Mouse (Mus musculus): Measurements from ENCODE around the gene Zfp335. TPM values are rescaled to one million over a fixed set of nuclear protein-coding genes. Genes with fewer than 3 reads are reported as not detected.

The Zfp335 gene
- polyA plus RNA-seq, 1 experiment from 2014 or later = 8.8 TPM

DNA sequence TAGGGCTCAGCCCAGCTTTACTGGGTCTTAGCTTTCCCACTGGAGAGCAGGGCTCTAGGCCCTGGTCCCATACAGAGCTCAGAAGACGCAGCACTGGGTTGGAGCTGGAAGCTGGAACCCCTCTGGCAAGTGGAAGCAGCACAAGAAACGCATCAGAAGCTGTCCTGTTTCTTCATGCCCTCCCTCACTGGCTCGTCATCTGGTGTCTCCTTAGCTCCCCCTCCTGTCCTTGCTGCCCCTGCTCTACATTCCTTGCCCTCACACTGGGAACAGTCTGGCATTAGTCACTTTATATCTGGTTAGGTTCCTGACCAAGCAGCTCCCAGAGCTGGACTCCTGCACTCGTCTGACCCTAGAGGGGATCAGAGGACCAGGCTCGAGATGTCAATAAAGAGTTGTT lies 17.5 kb downstream of the Zfp335 start:
- ATAC-seq (ENCODE audit: low FRiP score) (no peak), DNase-seq (ENCODE audit: low spot score) (no peak)
- Histone ChIP-seq H3K4me3 (ENCODE audit: low read depth, low read length) (no peak overlapping the region), H3K9me3 (ENCODE audit: control insufficient read depth, low read length) (no peaks in the 10 kb centered on the region), H3K4me2 (replicated peaks; ENCODE audit: low read depth, low read length) (no peak overlapping the region), H3K27me3 (ENCODE audit: control insufficient read depth, insufficient read depth, low read length) (no peaks in the 10 kb centered on the region), H3K36me3 (ENCODE audit: control insufficient read depth, insufficient read depth, low read length) (peaks cover 28% of the 10 kb centered on the region), H3K9ac (ENCODE audit: low read depth, low read length) (no peak overlapping the region), H3K4me1 (replicated peaks; ENCODE audit: control insufficient read depth, insufficient read depth, low read length) (no peaks in the 10 kb centered on the region), H3K27ac (ENCODE audit: low read depth, low read length) (no peak overlapping the region)
- 66% methylated on average over 5 of the region's 5 CpGs for WGBS

DNA sequence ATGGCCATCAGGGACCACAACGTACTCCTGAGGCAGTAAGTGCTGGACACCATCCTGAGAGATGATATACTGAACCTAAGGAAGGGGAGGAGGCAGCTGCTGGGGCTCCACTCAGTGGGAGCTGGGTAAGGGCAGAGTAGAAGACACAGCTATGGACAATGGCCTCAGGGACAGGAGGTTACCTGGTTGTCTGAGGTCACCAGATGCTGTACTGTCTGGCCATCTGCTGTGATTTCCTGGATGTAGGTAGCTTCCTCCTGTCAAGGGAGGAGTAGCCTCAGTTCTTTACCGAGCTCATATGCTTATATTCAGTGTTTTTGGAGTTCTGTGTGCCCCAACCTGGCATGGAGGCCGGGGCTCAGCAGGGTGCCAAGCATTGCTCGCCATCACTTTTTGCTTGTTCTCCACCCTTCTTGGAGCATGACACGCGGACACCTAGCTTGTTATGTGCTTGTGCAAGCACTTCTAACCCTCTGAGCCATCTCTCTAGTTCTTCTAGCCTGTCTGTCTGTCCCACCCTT lies 18.8 kb downstream of the Zfp335 start:
- DNase-seq (ENCODE audit: low spot score) = no peak
- Histone ChIP-seq H3K36me3 (ENCODE audit: control insufficient read depth, insufficient read depth, low read length) (peaks cover 31% of the 10 kb centered on the region), H3K4me1 (replicated peaks; ENCODE audit: control insufficient read depth, insufficient read depth, low read length) (no peaks in the 10 kb centered on the region), H3K4me2 (replicated peaks; ENCODE audit: low read depth, low read length) (no peak overlapping the region), H3K27ac (ENCODE audit: low read depth, low read length) (no peak overlapping the region), H3K9me3 (ENCODE audit: control insufficient read depth, low read length) (no peaks in the 10 kb centered on the region), H3K4me3 (ENCODE audit: low read depth, low read length) (no peak overlapping the region), H3K27me3 (ENCODE audit: control insufficient read depth, insufficient read depth, low read length) (no peaks in the 10 kb centered on the region), H3K9ac (ENCODE audit: low read depth, low read length) (no peak overlapping the region)
- WGBS = 96% methylated on average over 6 of the region's 6 CpGs
- no peak for ATAC-seq (ENCODE audit: low FRiP score)

DNA sequence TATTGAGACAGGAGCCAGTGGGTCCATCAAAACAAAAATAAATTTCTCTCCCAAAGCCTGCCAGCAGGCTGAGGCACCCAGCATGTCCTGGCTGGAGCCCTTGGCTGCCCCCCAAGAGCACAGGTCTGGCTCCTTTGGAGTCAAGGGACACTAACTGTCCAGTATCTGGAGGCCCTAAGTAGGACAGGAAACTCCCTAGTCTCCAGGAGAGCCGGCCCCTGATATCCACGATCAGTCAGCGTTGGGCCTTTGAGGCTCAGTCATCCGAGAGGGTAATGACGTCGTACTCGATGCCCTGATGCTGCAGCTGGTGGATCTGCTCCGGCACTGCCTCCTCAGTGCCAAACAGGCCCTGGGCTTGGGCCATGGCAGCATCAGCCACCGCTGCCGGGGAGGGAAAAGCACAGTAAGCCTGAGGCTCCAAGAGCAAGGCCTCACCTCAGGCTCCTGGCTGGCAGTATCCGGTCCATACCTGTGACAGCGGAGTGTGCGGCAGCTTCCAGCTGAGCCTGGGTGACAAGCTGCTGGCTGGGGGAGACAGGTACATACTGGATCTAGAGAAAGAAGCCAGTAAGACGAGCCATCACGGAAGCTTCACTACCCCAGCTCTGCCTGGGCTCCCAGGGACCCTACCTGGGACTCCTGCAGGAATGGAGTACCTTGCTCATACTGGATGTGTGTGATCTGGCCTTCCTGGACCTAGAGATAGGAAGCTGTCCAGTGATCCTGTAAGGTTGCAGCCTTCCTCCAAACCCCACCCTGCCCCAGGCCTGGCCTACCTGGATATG lies 19.5 kb downstream of the Zfp335 start:
- no peak for DNase-seq (ENCODE audit: low spot score)
- H3K27me3 ChIP-seq (ENCODE audit: control insufficient read depth, insufficient read depth, low read length) = no peaks in the 10 kb centered on the region
- no peaks in the 10 kb centered on the region for H3K4me1 ChIP-seq (replicated peaks; ENCODE audit: control insufficient read depth, insufficient read depth, low read length)
- ATAC-seq (ENCODE audit: low FRiP score) = no peak
- peaks cover 31% of the 10 kb centered on the region for H3K36me3 ChIP-seq (ENCODE audit: control insufficient read depth, insufficient read depth, low read length)
- no peak overlapping the region for H3K9ac ChIP-seq (ENCODE audit: low read depth, low read length)
- H3K4me2 ChIP-seq (replicated peaks; ENCODE audit: low read depth, low read length) = no peak overlapping the region
- no peak overlapping the region for H3K4me3 ChIP-seq (ENCODE audit: low read depth, low read length)
- 79% methylated on average over 15 of the region's 15 CpGs for WGBS
- no peaks in the 10 kb centered on the region for H3K9me3 ChIP-seq (ENCODE audit: control insufficient read depth, low read length)
- no peak overlapping the region for H3K27ac ChIP-seq (ENCODE audit: low read depth, low read length)

GRCm38 (mm10) chr2:164891056-164891834 lies 20.3 kb downstream of the Zfp335 start:
- H3K9ac ChIP-seq (ENCODE audit: low read depth, low read length) = no peak overlapping the region
- 88% methylated on average over 13 of the region's 13 CpGs for WGBS
- H3K27me3 ChIP-seq (ENCODE audit: control insufficient read depth, insufficient read depth, low read length) = no peaks in the 10 kb centered on the region
- peaks cover 31% of the 10 kb centered on the region for H3K36me3 ChIP-seq (ENCODE audit: control insufficient read depth, insufficient read depth, low read length)
- no peak for DNase-seq (ENCODE audit: low spot score)
- ATAC-seq (ENCODE audit: low FRiP score) = no peak
- no peak overlapping the region for H3K27ac ChIP-seq (ENCODE audit: low read depth, low read length)
- H3K4me2 ChIP-seq (replicated peaks; ENCODE audit: low read depth, low read length) = no peak overlapping the region
- H3K4me3 ChIP-seq (ENCODE audit: low read depth, low read length) = no peak overlapping the region
- H3K4me1 ChIP-seq (replicated peaks; ENCODE audit: control insufficient read depth, insufficient read depth, low read length) = no peaks in the 10 kb centered on the region
- no peaks in the 10 kb centered on the region for H3K9me3 ChIP-seq (ENCODE audit: control insufficient read depth, low read length)

DNA sequence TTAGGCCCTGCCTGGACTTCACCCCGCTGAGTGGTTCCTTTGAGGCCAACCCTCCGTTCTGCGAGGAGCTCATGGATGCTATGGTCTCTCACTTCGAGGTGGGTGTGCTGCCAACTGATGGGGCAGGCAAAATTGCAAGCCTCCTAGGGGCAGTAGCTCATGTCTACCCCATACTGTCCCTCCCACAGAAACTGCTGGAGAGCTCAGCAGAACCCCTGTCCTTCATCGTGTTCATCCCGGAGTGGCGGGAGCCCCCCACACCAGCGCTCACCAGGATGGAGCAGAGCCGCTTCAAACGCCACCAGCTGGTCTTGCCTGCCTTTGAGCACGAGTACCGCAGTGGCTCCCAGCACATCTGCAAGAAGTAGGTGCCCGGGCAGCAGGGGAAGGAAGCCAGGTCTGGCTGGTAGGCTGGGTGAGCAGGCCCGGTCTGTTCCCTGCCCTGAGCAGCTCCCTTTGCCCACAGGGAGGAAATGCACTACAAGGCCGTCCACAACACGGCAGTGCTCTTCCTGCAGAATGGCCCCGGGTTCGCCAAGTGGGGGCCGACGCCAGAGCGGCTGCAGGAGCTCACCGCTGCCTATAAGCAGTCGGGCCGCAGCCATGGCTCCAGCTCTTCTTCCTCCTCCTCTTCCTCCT lies 21.0 kb downstream of the Zfp335 start:
- H3K36me3 ChIP-seq (ENCODE audit: control insufficient read depth, insufficient read depth, low read length) = peaks cover 27% of the 10 kb centered on the region
- H3K9ac ChIP-seq (ENCODE audit: low read depth, low read length) = no peak overlapping the region

DNA sequence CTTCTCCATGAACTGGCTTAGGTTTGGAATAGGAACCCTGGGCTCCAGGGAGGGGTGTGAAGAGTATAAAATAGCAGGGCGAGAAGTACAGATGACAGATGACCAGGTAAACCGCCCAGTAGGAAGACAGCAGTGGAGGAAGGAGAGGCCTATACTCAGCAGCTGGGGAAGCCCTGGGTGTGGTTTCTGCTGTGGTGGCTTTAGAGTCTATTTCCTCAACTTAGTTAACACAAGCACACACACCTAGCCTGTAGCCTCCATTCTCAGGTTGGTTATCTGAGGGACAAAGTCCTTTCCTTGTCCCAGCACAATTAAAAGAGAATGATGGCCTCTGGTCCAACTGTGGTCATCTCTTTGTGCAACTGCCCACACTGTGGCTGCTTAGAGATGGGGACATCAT lies 21.6 kb downstream of the Zfp335 start:
- WGBS = 90% methylated on average over 2 of the region's 2 CpGs
- Histone ChIP-seq H3K9me3 (ENCODE audit: control insufficient read depth, low read length) (no peaks in the 10 kb centered on the region), H3K36me3 (ENCODE audit: control insufficient read depth, insufficient read depth, low read length) (peaks cover 27% of the 10 kb centered on the region), H3K4me1 (replicated peaks; ENCODE audit: control insufficient read depth, insufficient read depth, low read length) (no peaks in the 10 kb centered on the region), H3K27me3 (ENCODE audit: control insufficient read depth, insufficient read depth, low read length) (no peaks in the 10 kb centered on the region), H3K4me3 (ENCODE audit: low read depth, low read length) (no peak overlapping the region), H3K27ac (ENCODE audit: low read depth, low read length) (no peak overlapping the region), H3K9ac (ENCODE audit: low read depth, low read length) (no peak overlapping the region), H3K4me2 (replicated peaks; ENCODE audit: low read depth, low read length) (no peak overlapping the region)
- ATAC-seq (ENCODE audit: low FRiP score) (no peak), DNase-seq (ENCODE audit: low spot score) (no peak)

More for the DNA sequence above, 21.0 kb downstream of the Zfp335 start:
- Histone ChIP-seq H3K4me1 (replicated peaks; ENCODE audit: control insufficient read depth, insufficient read depth, low read length) (no peaks in the 10 kb centered on the region), H3K9me3 (ENCODE audit: control insufficient read depth, low read length) (no peaks in the 10 kb centered on the region), H3K27ac (ENCODE audit: low read depth, low read length) (no peak overlapping the region), H3K4me2 (replicated peaks; ENCODE audit: low read depth, low read length) (no peak overlapping the region), H3K4me3 (ENCODE audit: low read depth, low read length) (no peak overlapping the region), H3K27me3 (ENCODE audit: control insufficient read depth, insufficient read depth, low read length) (no peaks in the 10 kb centered on the region)
- DNase-seq (ENCODE audit: low spot score) (no peak), ATAC-seq (ENCODE audit: low FRiP score) (no peak)
- WGBS = 91% methylated on average over 24 of the region's 24 CpGs

GRCm38 (mm10) chr2:164888996-164889395 lies 22.6 kb downstream of the Zfp335 start:
- H3K36me3 ChIP-seq (ENCODE audit: control insufficient read depth, insufficient read depth, low read length) = peaks cover 27% of the 10 kb centered on the region
- H3K27me3 ChIP-seq (ENCODE audit: control insufficient read depth, insufficient read depth, low read length) = no peaks in the 10 kb centered on the region
- H3K4me3 ChIP-seq (ENCODE audit: low read depth, low read length) = no peak overlapping the region
- WGBS = 89% methylated on average over 12 of the region's 12 CpGs
- H3K9ac ChIP-seq (ENCODE audit: low read depth, low read length) = no peak overlapping the region
- DNase-seq (ENCODE audit: low spot score) (no peak), ATAC-seq (ENCODE audit: low FRiP score) (no peak)
- no peaks in the 10 kb centered on the region for H3K9me3 ChIP-seq (ENCODE audit: control insufficient read depth, low read length)
- H3K4me1 ChIP-seq (replicated peaks; ENCODE audit: control insufficient read depth, insufficient read depth, low read length) = no peaks in the 10 kb centered on the region
- H3K4me2 ChIP-seq (replicated peaks; ENCODE audit: low read depth, low read length) = no peak overlapping the region
- H3K27ac ChIP-seq (ENCODE audit: low read depth, low read length) = no peak overlapping the region

DNA sequence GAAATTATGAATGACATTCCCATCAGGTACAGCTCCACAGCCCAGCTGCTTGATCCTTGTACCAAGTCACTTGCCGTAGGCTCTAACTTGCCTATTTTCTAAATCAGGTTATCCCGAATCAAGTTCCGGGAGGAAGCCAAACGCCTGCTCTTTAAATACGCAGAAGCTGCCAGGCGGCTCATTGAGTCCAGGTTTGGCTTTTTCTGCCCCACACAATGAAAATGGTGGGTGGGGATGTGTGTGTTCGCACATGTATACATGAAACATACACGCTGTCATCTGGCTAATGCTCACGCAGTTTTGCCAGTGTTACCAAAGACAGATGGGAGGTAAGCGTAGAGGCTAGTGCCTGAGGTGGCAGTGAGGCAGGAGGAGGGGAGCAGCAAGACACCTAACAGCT lies 24.9 kb downstream of the Zfp335 start:
- H3K9ac ChIP-seq (ENCODE audit: low read depth, low read length) = no peak overlapping the region
- 95% methylated on average over 10 of the region's 10 CpGs for WGBS
- H3K4me3 ChIP-seq (ENCODE audit: low read depth, low read length) = no peak overlapping the region
- H3K27ac ChIP-seq (ENCODE audit: low read depth, low read length) = no peak overlapping the region
- DNase-seq (ENCODE audit: low spot score) (no peak), ATAC-seq (ENCODE audit: low FRiP score) (no peak)
- no peaks in the 10 kb centered on the region for H3K27me3 ChIP-seq (ENCODE audit: control insufficient read depth, insufficient read depth, low read length)
- no peaks in the 10 kb centered on the region; the same call in 1 of the 2 replicates for H3K4me1 ChIP-seq (replicated peaks; ENCODE audit: control insufficient read depth, insufficient read depth, low read length)
- peaks cover 14% of the 10 kb centered on the region for H3K36me3 ChIP-seq (ENCODE audit: control insufficient read depth, insufficient read depth, low read length)
- H3K4me2 ChIP-seq (replicated peaks; ENCODE audit: low read depth, low read length) = no peak overlapping the region
- no peaks in the 10 kb centered on the region for H3K9me3 ChIP-seq (ENCODE audit: control insufficient read depth, low read length)
